Mouse (Mus musculus) heart, postnatal 14 days (tissue): Measurements from ENCODE around the gene Iqcd. TPM values are rescaled to one million over a fixed set of nuclear protein-coding genes. Genes with fewer than 3 reads are reported as not detected.

Experiments used
- DNase-seq, 2 experiments: peaks; one replicate each; pipeline ENCODE4 v3.0.0; 2021 to 2022
- intact Hi-C: fragments of 180-260 bp; cut with DNase I; formaldehyde crosslinking; loops from one replicate; pipeline ENCODE4 v1.15.1; 2025
- long read RNA-seq, 2 experiments: library from polyadenylated mRNA; stranded (forward); transcript quantifications; one replicate each; pipeline ENCODE4 v2.0.0; 2021
- total RNA-seq, 2 experiments: library from RNA; stranded (reverse); gene quantifications; 2 replicates each; pipeline ENCODE4 v1.2.3; 2021

Gene Iqcd
- under 1 TPM in 1 of 2 experiments, not detected in 1; 0.15 TPM for total RNA-seq
- long read RNA-seq, experiment 1: 0 reads
- long read RNA-seq, experiment 2: 0 reads

GRCm38 (mm10) chr5:120588569-120589094, at the start of gene Iqcd, which contains the start of gene Tpcn1:
Iqcd (plus strand) TSS chr5:120589016.
Tpcn1 (minus strand) TSS chr5:120588673.
- intact Hi-C loops: loop anchor here (5.0 kb wide), 2 partner anchors 36 to 76 kb away; partner anchors contain the start of gene Slc8b1
- peak; percentile 99 for DNase-seq

- DNase-seq: no peak
- intact Hi-C loops: no loop called here
These were observed 40.5 kb upstream of the Iqcd start for GRCm38 (mm10) chr5:120548236-120548850.

- intact Hi-C loops: loop anchor here (5.0 kb wide), 1 partner anchor 37 kb away; the partner anchor contains the start of genes Iqcd and Tpcn1
These were observed 38.7 kb upstream of the Iqcd start for GRCm38 (mm10) chr5:120550137-120550536.

GRCm38 (mm10) chr5:120550673-120551072, 38.1 kb upstream of the Iqcd start:
- DNase-seq: no peak
- intact Hi-C loops: loop anchor here (5.0 kb wide), 1 partner anchor 37 kb away; the partner anchor contains the start of genes Iqcd and Tpcn1

More at GRCm38 (mm10) chr5:120550137-120550536, 38.7 kb upstream of the Iqcd start:
- DNase-seq: no peak

- intact Hi-C loops: loop anchor here (1.0 kb wide), 1 partner anchor 23 kb away; no protein-coding TSS in a partner anchor
- DNase-seq: no peak
These were observed 32.9 kb upstream of the Iqcd start for GRCm38 (mm10) chr5:120555871-120556270.

GRCm38 (mm10) chr5:120558041-120558440, 30.8 kb upstream of the Iqcd start:
- no peak for DNase-seq
- intact Hi-C loops: no loop called here

- no peak for DNase-seq
- intact Hi-C loops: no loop called here
These were observed 30.1 kb upstream of the Iqcd start for GRCm38 (mm10) chr5:120558762-120559161.

- intact Hi-C loops: no loop called here
- DNase-seq: no peak
These were observed 28.6 kb upstream of the Iqcd start for GRCm38 (mm10) chr5:120560129-120560615.

- peak; percentile 78 for DNase-seq
- intact Hi-C loops: no loop called here
These were observed 28.1 kb upstream of the Iqcd start for GRCm38 (mm10) chr5:120560616-120561311.

- peak; percentile 73 to 74 for DNase-seq
- intact Hi-C loops: no loop called here
These were observed 25.6 kb upstream of the Iqcd start for GRCm38 (mm10) chr5:120562956-120563913.

- intact Hi-C loops: no loop called here
- no peak for DNase-seq
These were observed 24.9 kb upstream of the Iqcd start for GRCm38 (mm10) chr5:120563914-120564311.

- DNase-seq: no peak
- intact Hi-C loops: no loop called here
These were observed 23.5 kb upstream of the Iqcd start for GRCm38 (mm10) chr5:120565171-120565905.

GRCm38 (mm10) chr5:120566101-120566500, 22.7 kb upstream of the Iqcd start:
- intact Hi-C loops: no loop called here
- DNase-seq: peak in 1 of 2 experiments; percentile 55

GRCm38 (mm10) chr5:120566681-120567252, 22.0 kb upstream of the Iqcd start:
- intact Hi-C loops: no loop called here
- DNase-seq: no peak

GRCm38 (mm10) chr5:120567253-120567701, 21.5 kb upstream of the Iqcd start:
- intact Hi-C loops: no loop called here
- peak; percentile 71 to 72 for DNase-seq

- DNase-seq: no peak
- intact Hi-C loops: no loop called here
These were observed 21.0 kb upstream of the Iqcd start for GRCm38 (mm10) chr5:120567761-120568211.

GRCm38 (mm10) chr5:120568336-120568768, 20.5 kb upstream of the Iqcd start:
- intact Hi-C loops: no loop called here
- DNase-seq: no peak

- no peak for DNase-seq
- intact Hi-C loops: no loop called here
These were observed 19.9 kb upstream of the Iqcd start for GRCm38 (mm10) chr5:120568964-120569363.

- intact Hi-C loops: loop anchor here (2.0 kb wide), 1 partner anchor 17 kb away; no protein-coding TSS in a partner anchor
- DNase-seq: no peak
These were observed 19.0 kb upstream of the Iqcd start for GRCm38 (mm10) chr5:120569791-120570190.
